Mouse (Mus musculus) liver, embryonic 14.5 days (tissue): ENCODE measurements around the gene Mark2.

Experiments used
- CTCF ChIP-seq: IDR thresholded peaks from 2 replicates; pipeline ENCODE4 v1.5.1; 2016; ENCODE audit warnings: antibody characterized with exemption, low read depth, control low read depth
- EP300 ChIP-seq: IDR thresholded peaks from 2 replicates; pipeline ENCODE4 v1.6.1; 2016; ENCODE audit warnings: antibody characterized with exemption, low read depth

DNA sequence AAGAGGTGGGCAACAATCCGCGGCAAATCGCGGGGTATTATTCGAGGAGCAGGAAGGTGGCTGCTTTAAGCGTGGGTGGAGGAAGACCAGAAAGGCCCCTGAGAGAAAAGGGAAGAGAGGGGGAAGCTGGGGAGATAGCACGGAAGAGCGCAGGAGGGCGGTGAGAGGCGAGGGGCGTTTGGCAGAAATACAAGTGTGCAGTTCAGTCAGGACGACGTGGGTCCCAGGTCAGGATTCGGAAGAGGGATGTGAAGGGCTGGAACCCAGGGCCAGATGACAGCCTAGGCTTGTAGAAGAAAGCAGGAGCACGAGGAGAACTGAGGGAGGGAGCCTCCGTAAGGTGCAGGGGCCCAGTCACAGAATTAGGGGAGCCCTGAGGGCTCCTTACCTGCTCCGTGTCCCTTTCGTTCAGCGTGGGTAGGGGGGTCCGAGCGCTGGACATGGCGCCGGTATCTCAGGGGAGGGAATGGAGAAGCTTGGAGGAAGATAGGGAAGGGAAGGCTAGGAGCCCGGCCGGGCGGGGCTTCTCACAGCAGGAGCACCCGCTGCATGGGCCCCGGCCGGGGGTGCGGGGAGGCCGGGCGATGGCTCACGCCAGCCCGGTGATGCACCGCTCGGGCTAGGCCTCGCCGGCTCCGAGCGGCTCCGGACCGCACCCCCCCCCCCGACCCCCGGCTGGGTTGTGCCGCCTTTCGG lies 732 bp downstream of the Mark2 start:
- no peak for TF ChIP-seq CTCF
- no peak for TF ChIP-seq EP300
